Mouse (Mus musculus): Measurements from ENCODE around the gene Rnf10.
A peak's percentile ranks its signal among the peaks of the same experiment; 100 is the strongest.

GRCm38 (mm10) chr5:115284735-115285134 is 12.0 kb upstream of the Rnf10 start:
- TF ChIP-seq EP300 (IDR thresholded peaks at IDR 0.05; ENCODE audit: low read depth) (no peak), CTCF (IDR thresholded peaks at IDR 0.05; ENCODE audit: low read depth) (peak; percentile 59)
